Mouse (Mus musculus): Measurements from ENCODE around the gene Celf3. TPM values are rescaled to one million over a fixed set of nuclear protein-coding genes. Genes with fewer than 3 reads are reported as not detected.

Gene Celf3
- polyA plus RNA-seq, 1 experiment from 2014 or later: 0.17 TPM

DNA sequence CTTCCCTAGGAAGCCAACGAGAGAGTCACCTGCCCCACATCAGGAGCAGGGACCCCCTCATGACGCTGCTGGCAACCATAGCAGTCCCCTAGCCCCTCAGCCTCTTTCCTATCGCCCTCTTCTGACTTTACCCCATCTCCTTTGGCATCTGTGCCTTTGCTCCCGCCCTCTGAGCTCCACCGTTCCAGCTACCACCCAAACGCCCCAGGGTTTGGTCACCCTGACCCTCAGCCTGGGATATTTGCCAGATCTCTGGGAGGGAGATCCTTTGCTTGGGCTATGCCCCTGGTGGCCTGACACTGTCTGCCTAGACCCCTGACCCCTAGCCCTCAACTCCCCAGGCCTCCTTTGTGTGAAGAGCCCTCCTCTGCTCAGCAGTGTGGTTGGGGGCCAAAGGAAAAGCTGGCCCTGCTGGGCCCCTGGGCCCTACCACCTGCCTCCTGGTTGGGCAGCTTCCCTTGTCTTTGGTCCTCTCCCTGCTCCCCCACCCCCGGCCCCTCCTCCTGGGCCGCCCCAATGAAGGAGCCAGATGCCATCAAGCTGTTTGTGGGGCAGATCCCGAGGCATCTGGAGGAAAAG lies 585 bp downstream of the Celf3 start:
- in situ Hi-C loops (cut with MboI; ENCODE audit: low pct_unique_long_range_greater_than_20kb): loop anchor here (25.0 kb wide), 1 partner anchor 716 kb away; the partner anchor contains the start of gene Gm5773
- H3K27me3 ChIP-seq: no peaks in the 10 kb centered on the region
- ATAC-seq (no peak), DNase-seq (ENCODE audit: low read depth, low spot score) (no peak)
- ChIA-PET POLR2A (no interaction called here), CTCF (interaction anchor here (1.0 to 1.5 kb wide), 2 partner anchors 11 to 30 kb away, joined by 3 to 4 read pairs; no protein-coding TSS in a partner anchor)
- TF ChIP-seq CTCF (IDR thresholded peaks at IDR 0.05): no peak

DNA sequence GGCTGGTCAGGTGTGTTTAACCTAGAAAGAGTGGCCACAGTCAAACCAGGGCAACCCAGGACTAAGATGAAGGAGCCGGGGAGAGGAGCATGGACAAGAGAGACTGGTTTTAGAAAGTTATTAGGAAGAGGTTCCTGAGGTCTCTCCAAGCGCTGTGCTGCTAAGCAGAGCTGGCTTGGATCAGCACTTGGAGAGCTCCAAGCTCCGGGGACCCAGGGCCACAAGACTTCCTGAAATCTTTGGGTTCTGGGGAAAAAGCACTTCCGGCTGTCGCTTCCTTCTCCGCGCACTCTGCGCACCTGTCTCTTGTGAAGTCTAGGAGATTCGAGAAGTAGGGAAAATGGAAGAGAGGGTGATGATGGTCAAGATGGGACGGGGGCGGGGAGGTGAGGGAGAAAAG lies 1.5 kb downstream of the Celf3 start:
- DNase-seq (ENCODE audit: low read depth, low spot score) (no peak), ATAC-seq (no peak)
- ChIA-PET CTCF (interaction anchor here (1.5 kb wide), 1 partner anchor 10 kb away, joined by 4 read pairs; no protein-coding TSS in a partner anchor), POLR2A (no interaction called here)
- TF ChIP-seq CTCF (IDR thresholded peaks at IDR 0.05): no peak
- in situ Hi-C loops (cut with MboI; ENCODE audit: low pct_unique_long_range_greater_than_20kb): loop anchor here (25.0 kb wide), 1 partner anchor 717 kb away; the partner anchor contains the start of gene Gm5773
- H3K27me3 ChIP-seq: no peaks in the 10 kb centered on the region

DNA sequence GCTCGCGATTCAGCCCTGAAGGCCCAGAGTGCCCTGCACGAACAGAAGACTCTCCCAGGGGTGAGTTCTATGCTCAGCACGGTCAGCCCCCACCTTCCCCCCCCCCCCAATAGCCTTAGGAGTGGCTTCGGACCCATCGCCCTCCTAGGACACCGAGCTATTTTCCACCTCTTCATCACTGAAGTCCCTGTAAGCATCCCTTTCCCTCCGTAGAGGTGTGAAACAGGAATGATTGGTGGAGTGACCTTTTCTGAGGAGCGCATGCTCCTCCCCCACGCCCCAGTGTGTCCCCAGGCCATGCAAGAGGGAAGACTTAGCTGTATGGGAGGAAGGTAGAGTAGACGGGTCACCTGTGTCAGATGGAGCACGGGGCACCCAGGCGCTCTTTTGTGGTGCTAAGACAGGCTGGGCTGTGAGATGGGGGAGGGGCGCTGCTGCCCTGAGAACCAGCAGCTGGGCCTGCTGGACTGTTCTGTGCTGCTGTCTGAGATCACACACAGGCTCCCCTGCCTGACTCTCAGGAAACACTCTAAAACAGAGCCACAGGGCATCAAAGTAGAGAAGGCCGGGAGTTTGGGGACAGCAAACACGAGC lies 2.3 kb downstream of the Celf3 start, which contains the start of gene Riiad1:
Gene Riiad1, minus strand, starts transcription at position 51 of the 594 bp plus-strand sequence.
- POLR2A ChIA-PET: no interaction called here
- DNase-seq (ENCODE audit: low read depth, low spot score) (no peak), ATAC-seq (no peak)
- in situ Hi-C loops (cut with MboI; ENCODE audit: low pct_unique_long_range_greater_than_20kb): loop anchor here (25.0 kb wide), 1 partner anchor 718 kb away; the partner anchor contains the start of gene Gm5773
- no peak for TF ChIP-seq CTCF (IDR thresholded peaks at IDR 0.05)
- no peaks in the 10 kb centered on the region for H3K27me3 ChIP-seq
- CTCF ChIA-PET: interaction anchor here (1.0 to 1.2 kb wide), 2 partner anchors 13 to 17 kb away, joined by 3 read pairs; no protein-coding TSS in a partner anchor

DNA sequence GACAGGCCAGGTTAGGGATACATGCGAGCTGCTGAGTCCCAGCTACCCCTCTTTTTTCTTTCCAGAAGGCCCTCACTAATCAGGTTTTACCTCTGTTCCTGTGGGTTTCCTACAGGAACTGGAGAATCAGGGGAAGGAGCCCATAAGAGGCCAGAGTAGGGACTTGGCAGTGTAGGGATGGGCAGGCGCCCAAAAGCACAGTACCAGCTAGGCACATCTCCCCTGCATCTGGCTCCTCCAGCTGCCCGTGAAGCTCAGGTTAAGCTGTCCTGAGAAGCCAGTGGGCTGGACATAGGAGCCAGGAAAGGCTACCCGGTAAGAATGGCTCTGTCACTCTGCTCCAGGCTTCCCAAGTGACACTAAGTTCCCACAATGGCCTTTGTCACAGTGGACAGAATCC lies 3.3 kb downstream of the Celf3 start:
- ChIA-PET CTCF (interaction anchor here (1.0 to 1.6 kb wide), 3 partner anchors 12 to 19 kb away, joined by 3 read pairs; no protein-coding TSS in a partner anchor), POLR2A (no interaction called here)
- TF ChIP-seq CTCF (IDR thresholded peaks at IDR 0.05): no peak
- no peaks in the 10 kb centered on the region for H3K27me3 ChIP-seq
- no peak for DNase-seq (ENCODE audit: low read depth, low spot score)
- no peak for ATAC-seq
- in situ Hi-C loops (cut with MboI; ENCODE audit: low pct_unique_long_range_greater_than_20kb): loop anchor here (25.0 kb wide), 1 partner anchor 719 kb away; the partner anchor contains the start of gene Gm5773

DNA sequence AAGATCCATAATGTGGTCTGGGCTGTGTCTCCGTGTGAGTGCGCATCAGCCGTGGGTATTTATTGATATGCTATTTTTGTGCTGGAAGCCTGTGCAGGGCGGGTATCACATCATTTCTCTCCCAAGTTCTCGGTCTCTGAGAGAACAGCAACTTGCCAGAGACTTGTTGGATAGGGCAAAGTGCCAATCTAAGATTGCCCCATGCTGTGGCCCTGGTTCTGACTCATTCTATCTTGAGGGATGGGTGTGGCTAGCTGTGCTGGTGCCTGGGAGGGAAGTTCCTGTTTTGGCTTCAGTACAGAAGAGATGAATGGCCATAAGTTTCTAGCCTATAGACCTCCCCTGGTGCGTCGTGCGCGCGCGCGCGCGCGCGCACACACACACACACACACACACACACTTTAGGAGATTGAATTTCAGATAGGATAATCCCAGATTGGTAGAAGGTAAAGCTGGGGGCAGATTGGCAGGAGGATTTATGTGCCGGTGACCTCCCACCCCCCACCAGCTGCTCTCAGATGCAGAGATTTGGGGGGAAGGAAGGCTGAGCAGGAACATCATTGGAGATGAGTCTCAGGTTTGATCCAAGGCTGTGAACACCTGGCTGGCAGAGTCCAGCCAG lies 4.8 kb downstream of the Celf3 start:
- H3K27me3 ChIP-seq: no peaks in the 10 kb centered on the region
- CTCF ChIA-PET: interaction anchor here (0.7 to 2.0 kb wide), 3 partner anchors 10 to 19 kb away, joined by 3 to 6 read pairs (median 6); no protein-coding TSS in a partner anchor
- in situ Hi-C loops (cut with MboI; ENCODE audit: low pct_unique_long_range_greater_than_20kb): loop anchor here (25.0 kb wide), 1 partner anchor 721 kb away; the partner anchor contains the start of gene Gm5773

DNA sequence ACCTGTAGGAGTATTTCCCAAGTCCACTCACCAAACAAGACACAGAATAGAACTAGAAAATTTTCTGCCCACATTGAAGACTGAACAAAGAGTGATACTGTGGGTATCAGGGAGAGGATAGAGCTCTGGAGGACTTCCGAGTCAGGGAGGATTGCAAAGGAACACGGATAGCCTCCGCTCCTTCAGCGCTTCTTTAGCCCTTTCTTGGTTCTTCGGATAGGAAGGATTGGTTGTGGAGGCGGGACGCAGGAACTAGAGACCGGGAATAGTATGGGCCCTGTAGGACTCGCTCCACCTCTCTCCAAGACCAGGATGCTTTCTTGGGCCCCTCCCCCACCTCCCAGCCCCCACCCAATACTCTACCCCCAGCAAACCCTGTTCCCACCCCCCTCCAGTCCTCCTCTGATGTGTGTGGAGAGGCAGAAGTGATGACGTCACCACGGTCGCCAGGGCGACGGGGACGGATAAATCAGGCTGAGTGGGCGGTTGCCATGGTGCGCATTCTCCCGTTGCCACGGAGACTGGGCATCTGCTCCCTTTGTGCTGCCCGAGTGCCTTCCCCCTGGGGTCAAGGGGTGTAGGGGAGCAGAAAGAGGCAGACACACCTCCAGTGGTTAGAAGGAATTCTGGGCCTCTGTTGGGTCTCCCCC lies 5.8 kb downstream of the Celf3 start:
- no peak for TF ChIP-seq CTCF (IDR thresholded peaks at IDR 0.05)
- no peaks in the 10 kb centered on the region for H3K27me3 ChIP-seq
- CTCF ChIA-PET: interaction anchor here (0.7 to 2.0 kb wide), 3 partner anchors 9 to 18 kb away, joined by 3 to 6 read pairs (median 6); no protein-coding TSS in a partner anchor
- in situ Hi-C loops (cut with MboI; ENCODE audit: low pct_unique_long_range_greater_than_20kb): loop anchor here (25.0 kb wide), 1 partner anchor 722 kb away; the partner anchor contains the start of gene Gm5773
- DNase-seq (ENCODE audit: low read depth, low spot score) (no peak), ATAC-seq (no peak)
- POLR2A ChIA-PET: interaction anchor here (0.6 to 1.6 kb wide), 2 partner anchors 10 to 85 kb away, joined by 3 to 4 read pairs; no protein-coding TSS in a partner anchor

More for the DNA sequence above, 4.8 kb downstream of the Celf3 start:
- POLR2A ChIA-PET: no interaction called here
- DNase-seq (ENCODE audit: low read depth, low spot score) (no peak), ATAC-seq (no peak)
- TF ChIP-seq CTCF (IDR thresholded peaks at IDR 0.05): no peak

GRCm38 (mm10) chr3:94485922-94486321 lies 7.8 kb downstream of the Celf3 start:
- in situ Hi-C loops (cut with MboI; ENCODE audit: low pct_unique_long_range_greater_than_20kb): loop anchor here (25.0 kb wide), 1 partner anchor 724 kb away; the partner anchor contains the start of gene Gm5773
- POLR2A ChIA-PET: no interaction called here
- H3K27me3 ChIP-seq: no peaks in the 10 kb centered on the region
- ATAC-seq (no peak), DNase-seq (ENCODE audit: low read depth, low spot score) (no peak)
- no peak for TF ChIP-seq CTCF (IDR thresholded peaks at IDR 0.05)
- CTCF ChIA-PET: no interaction called here

GRCm38 (mm10) chr3:94487581-94487980 lies 9.5 kb downstream of the Celf3 start:
- H3K27me3 ChIP-seq: no peaks in the 10 kb centered on the region
- POLR2A ChIA-PET: no interaction called here
- no peak for ATAC-seq
- CTCF ChIA-PET: no interaction called here
- in situ Hi-C loops (cut with MboI; ENCODE audit: low pct_unique_long_range_greater_than_20kb): loop anchor here (25.0 kb wide), 1 partner anchor 725 kb away; the partner anchor contains the start of gene Gm5773
- DNase-seq (ENCODE audit: low read depth, low spot score): no peak
- TF ChIP-seq CTCF (IDR thresholded peaks at IDR 0.05): no peak

DNA sequence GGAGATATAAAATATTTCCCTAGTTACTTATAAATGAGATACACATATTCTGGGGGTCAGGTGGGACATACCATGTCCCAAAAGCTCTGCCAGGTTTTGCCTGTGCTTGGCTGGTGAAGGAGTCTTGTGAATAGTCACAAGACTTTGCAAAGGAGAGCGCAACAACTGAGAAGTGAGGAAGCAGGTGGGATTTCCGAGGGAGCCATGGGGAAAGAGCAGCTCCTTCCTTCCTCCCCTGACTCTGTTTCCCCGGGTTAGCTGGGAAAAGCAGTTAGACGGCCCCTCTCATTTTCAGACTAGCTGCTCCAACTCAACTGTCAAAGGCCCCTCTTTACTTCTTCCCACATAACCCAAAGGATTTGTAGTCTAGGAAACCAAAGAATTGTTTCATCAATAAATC lies 19.1 kb downstream of the Celf3 start:
- CTCF ChIA-PET: interaction anchor here (0.8 to 2.5 kb wide), 8 partner anchors 10 to 130 kb away, joined by 3 to 16 read pairs (median 3); no protein-coding TSS in a partner anchor
- H3K27me3 ChIP-seq: no peaks in the 10 kb centered on the region

DNA sequence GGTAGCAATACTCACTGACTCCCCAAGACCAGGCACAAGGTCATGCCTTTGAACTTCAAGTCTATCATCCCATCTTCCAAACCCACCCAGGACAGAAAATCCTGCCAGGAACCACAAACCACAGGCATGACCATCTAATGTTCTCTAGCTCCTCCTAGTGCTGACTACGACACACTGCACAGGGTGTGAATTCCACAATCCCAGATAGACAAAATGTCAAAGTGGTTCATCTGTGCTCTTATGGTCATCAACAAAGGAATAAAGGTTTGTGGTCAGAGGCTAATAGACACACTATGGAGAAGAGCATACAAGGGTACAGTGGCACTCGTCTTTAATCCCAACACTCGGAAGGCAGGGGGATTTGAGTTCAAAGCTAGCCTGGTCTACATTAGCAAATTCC lies 24.1 kb downstream of the Celf3 start:
- ATAC-seq: peak; percentile 49
- no peaks in the 10 kb centered on the region for H3K27me3 ChIP-seq
- peak; percentile 37 for DNase-seq (ENCODE audit: low read depth, low spot score)
- CTCF ChIA-PET: interaction anchor here (0.7 to 5.7 kb wide), 10 partner anchors 9 to 74 kb away, joined by 3 to 40 read pairs (median 4); no protein-coding TSS in a partner anchor
- in situ Hi-C loops (cut with MboI; ENCODE audit: low pct_unique_long_range_greater_than_20kb): no loop called here
- POLR2A ChIA-PET: interaction anchor here (1.4 kb wide), 1 partner anchor 9 kb away, joined by 3 read pairs; no protein-coding TSS in a partner anchor
- TF ChIP-seq CTCF (IDR thresholded peaks at IDR 0.05): peak; percentile 92

More for the DNA sequence above, 19.1 kb downstream of the Celf3 start:
- DNase-seq (ENCODE audit: low read depth, low spot score): no peak
- in situ Hi-C loops (cut with MboI; ENCODE audit: low pct_unique_long_range_greater_than_20kb): loop anchor here (25.0 kb wide), 1 partner anchor 735 kb away; the partner anchor contains the start of gene Gm5773
- no peak for ATAC-seq
- POLR2A ChIA-PET: no interaction called here
- no peak for TF ChIP-seq CTCF (IDR thresholded peaks at IDR 0.05)

Data from Patski (cell line).